Mouse (Mus musculus) T-helper 1 cell (primary cell): ENCODE data around the gene Rabl2.

ENCODE experiments used
- in situ Hi-C: fragments of 300-600 bp; cut with MboI, MseI; formaldehyde crosslinking; loops from one replicate; pipeline ENCODE4 v1.15.1; 2025; ENCODE audit warnings: high pct_unique_total_duplicates

The Rabl2 gene

GRCm38 (mm10) chr15:89591723-89592455, at the start of gene Rabl2:
TSS of gene Rabl2 (minus strand) at chr15:89591923.
- in situ Hi-C loops = no loop called here

DNA sequence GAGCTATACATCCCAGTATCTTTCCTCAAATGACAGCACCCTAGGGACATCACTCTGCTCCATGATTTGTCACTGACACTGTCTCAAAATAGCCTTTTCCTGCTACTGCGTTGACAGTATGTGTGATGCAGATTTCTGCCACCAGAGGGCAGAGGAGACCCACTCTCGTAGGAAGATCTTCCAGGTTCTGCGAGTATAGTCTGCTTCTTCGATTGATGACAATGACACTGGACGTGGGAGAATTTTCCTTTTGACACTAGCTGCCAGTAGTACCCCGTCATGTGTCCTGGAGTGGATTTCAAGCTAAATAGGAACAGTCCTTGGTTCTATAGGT, 31.9 kb upstream of the Rabl2 start:
- in situ Hi-C loops = no loop called here

- in situ Hi-C loops = no loop called here
These were observed 31.4 kb upstream of the Rabl2 start for GRCm38 (mm10) chr15:89622959-89623625.

DNA sequence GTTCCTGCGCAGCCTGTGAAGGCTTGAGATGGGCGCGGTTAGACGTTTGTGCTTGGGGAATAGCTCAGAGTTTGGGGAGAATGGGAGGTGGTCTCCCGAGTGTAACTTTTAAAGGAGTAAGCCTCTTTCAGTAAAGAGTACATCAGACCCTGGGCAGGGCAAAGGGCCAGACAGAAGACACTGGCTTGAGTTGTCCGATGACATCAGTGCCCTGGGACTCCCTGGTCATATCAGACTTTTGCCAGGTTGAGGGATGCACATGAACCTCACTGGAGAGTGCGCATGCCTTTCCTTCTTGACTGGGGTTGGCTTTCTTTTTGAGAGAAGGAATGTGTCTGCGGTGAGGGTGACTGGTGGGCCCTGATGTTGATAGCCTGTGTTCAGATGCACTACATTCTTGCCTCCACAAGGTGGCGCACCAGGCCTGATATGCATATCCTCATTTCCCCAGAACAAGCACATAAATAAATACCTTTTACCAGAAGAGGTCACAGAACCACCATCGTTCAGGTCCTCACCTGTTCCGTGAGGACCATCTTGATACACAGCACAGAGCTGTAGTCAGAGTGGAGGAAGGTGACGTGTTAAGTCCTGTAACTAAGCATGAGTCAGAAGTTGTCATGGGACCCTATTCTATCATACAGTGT, 30.7 kb upstream of the Rabl2 start:
- in situ Hi-C loops = no loop called here

GRCm38 (mm10) chr15:89607888-89608287, 16.2 kb upstream of the Rabl2 start:
- in situ Hi-C loops = no loop called here

DNA sequence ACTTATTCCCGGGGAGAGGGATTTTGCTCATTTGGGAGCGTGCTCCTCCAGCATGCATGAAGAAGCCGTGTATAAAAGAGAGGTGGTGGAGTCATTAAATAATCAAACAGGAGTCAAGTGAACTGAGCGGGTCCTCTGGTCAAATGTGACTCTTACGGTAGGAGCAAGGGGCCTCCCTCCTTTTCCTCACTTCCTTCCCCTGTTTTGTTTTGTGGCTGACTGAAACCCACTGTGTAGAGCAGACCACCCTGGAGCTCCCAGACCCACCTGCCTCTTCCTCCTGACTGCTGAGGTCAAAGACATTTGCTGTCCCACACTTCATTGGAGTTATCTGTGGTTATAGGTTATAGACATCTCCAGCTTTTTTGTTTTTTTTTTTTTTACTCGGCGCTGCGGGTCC, 15.8 kb upstream of the Rabl2 start:
- in situ Hi-C loops = no loop called here

DNA sequence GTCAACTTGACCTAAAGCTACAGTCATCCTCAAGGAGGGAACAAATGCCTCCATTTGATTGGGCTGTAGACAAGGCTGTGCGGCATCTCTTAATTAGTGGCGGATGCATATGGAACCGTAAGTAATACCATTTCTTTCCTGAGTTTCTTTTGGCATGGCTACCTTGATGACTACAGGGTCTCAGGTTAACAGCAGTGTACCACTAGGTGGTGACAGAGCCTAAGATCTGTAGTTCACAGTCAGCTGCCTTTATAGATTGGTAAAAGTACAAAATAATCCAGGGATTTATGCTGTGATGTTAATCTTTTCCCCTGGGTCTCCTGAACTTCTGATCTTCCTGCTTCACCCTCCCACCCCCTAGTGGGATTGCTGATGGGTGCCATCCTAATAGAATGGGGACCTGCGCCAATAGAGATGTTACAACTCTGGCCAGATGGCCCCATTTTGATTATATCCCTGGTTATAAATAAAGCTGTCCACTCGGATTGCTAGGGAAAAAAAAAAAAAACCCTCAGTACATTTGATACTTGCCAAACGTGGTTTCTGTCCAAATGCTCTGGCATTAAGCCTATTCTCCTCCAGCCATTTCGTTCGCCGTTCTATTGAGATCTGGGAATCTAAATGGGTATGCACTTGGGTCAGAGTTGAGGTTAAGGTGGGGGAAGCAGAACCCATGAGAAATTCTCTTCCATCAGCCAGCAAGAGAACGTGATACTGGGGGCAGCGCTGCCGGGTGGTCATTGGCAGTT, 14.3 kb upstream of the Rabl2 start:
- in situ Hi-C loops = no loop called here

- in situ Hi-C loops = no loop called here
These were observed 825 bp upstream of the Rabl2 start for GRCm38 (mm10) chr15:89592548-89592947.

DNA sequence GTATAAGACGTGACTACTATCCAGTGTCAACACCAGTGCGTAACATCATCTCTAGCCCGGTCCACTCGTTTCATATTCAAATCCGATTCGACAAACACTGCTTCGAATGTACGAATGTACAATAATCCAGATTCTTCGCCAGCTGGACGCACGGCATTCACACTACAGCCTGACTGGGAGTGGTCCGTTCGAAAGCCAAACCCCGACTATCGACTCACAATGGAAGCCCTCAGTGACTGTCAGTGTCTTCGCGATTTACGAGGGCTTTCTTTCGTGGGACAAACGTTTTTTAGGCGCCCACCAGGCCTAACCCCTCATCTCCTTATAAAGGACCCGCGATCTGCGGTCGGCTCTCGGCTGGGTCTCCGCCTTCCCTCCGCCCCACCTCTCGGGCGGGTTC, 406 bp downstream of the Rabl2 start:
- in situ Hi-C loops = no loop called here

DNA sequence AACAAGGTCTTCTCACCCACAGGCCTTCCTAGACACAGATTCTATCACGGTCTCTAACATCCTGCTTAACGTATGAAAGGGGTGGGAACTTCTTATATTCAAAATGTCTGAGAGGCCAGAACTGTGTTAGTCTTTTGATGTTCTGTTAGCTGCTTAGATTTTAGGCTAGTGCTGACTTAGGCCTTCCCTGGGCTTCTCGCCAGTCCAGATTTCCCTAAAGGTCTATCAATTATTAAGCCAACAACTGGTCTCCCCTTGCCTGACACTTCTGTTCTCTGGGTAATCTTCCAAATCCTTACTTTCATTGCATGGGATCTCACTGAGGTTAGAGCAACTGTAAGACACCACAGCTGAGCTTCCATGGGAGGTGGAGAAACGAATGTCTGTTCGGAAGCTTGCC, 2.6 kb downstream of the Rabl2 start:
- in situ Hi-C loops = no loop called here

DNA sequence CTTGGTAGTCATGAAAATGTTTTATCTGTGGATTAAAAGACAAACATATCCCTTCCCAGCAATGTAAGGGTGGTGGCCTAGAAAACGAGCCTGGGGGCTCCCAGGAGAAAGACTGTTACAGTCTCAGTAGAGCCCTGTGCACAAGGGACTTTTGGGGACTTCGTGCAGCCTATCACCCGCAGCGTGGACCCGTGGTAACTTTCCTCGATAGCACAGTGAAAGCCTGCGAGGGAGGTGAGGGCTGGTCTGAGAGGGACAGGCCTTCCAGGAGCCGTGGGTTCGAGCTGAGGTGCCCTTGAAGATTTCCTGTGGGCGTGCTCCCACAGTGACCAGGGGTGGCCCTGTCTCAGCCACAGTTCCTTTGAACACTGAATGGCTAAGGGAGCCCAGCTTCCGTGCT, 6.1 kb downstream of the Rabl2 start:
- in situ Hi-C loops = no loop called here

- in situ Hi-C loops = no loop called here
These were observed 6.6 kb downstream of the Rabl2 start for GRCm38 (mm10) chr15:89585101-89585500.

- in situ Hi-C loops = no loop called here
These were observed 9.2 kb downstream of the Rabl2 start for GRCm38 (mm10) chr15:89582494-89582893.

- in situ Hi-C loops = no loop called here
These were observed 19.6 kb downstream of the Rabl2 start for GRCm38 (mm10) chr15:89572147-89572546.

DNA sequence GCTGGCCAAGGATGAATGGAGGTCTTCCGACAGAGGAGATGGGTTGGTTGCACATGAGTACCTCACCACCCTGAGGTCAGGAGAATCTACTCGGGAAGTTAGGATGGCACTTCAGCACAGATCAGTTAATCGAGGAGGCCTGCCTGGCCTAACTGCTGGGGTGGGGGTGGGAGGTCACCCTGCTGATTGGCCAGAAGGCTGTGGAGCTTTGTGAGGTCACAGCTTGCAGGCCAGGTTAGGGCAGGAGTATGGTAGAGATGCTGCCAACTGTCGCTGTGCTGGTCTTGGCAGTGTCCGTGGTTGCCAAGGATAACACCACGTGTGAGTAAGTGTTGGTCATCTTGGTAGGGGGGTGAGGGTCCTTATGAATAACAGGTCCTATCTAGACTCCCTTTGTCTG, 23.6 kb downstream of the Rabl2 start, which contains the start of gene Acr:
TSS of gene Acr (plus strand) at position 213 of the 400 bp plus-strand sequence.
- in situ Hi-C loops = no loop called here

DNA sequence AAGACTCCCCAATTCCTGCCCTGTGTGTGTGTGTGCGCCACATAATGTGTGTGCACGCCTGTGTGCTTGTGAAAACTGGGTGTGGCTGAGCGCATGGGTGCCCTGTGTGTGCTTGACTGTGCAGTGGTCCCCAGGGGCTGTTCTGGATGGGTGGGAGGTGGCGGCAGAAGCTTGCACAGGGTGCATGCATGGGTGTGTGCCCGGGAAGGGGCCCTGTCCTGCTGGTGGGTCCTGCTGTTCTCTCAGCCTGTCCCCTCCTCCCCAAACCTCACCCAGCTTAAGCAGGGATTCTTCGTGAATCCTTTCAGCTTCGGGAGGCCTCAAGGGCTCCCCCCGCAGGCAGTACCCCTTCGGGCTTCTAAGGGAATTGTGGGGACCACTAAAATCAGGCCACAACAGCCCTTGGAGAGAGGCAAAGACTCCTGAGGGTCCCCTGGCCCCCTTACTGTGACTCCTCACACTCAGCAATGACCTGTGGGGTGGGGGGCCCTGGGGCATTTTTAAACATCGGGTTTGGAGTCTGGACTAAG, 32.5 kb downstream of the Rabl2 start:
- in situ Hi-C loops = loop anchor here (10.0 kb wide), 1 partner anchor 1634 kb away; no protein-coding TSS in a partner anchor

DNA sequence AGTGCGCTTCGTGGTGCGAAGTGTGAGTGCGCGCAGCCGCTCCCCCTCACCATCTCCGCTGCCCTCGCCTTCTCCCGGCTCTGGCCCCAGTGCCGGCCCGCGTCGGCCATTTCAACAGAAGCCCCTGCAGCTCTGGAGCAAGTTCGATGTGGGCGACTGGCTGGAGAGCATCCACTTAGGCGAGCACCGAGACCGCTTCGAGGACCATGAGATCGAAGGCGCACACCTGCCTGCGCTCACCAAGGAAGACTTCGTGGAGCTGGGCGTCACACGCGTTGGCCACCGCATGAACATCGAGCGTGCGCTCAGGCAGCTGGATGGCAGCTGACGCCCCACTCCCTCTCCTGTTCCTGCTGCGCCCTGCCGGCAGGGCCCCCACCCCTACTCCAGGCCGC, 33.7 kb downstream of the Rabl2 start:
- in situ Hi-C loops = loop anchor here (10.0 kb wide), 1 partner anchor 1633 kb away; no protein-coding TSS in a partner anchor

GRCm38 (mm10) chr15:89557179-89557995, 34.3 kb downstream of the Rabl2 start:
- in situ Hi-C loops = loop anchor here (10.0 kb wide), 1 partner anchor 1633 kb away; no protein-coding TSS in a partner anchor

DNA sequence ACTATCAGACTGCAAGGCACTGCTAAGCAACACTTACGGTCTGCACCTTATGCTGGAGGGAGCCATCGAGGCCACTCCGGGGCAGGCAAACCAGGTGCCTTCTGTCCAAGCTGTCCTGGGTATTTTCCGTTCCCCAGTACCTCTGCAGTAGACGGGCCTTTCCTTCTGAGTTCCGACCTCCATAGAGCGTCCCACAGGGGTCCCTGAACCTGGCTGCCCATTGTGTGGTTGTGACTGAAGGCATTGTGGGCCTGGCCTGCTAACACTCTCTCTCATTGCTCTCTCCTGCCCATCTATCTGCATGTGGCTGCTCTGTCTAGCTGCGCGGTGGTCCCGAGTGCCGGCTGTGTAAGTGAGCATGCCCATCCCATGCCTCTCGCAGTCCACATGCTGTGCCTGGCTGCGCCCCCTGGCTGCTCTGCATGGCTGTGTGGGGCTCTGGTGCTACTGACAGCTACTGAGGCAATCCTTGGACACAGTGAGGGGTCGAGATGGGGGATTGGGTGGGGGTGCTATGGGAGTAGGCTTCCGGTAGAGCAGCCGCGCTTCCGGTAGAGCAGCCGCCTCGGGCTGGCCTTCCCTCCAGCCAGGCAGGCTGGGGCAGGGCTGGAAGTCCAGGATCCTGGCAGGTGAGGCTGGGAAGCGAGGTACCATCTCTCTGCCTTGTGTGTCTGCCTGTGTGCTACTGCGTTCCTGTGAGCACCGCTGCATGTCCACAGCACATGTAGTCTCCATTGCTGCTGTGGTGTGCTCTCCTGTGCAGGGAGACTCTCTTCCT, 35.1 kb downstream of the Rabl2 start:
- in situ Hi-C loops = loop anchor here (10.0 kb wide), 1 partner anchor 1632 kb away; no protein-coding TSS in a partner anchor

DNA sequence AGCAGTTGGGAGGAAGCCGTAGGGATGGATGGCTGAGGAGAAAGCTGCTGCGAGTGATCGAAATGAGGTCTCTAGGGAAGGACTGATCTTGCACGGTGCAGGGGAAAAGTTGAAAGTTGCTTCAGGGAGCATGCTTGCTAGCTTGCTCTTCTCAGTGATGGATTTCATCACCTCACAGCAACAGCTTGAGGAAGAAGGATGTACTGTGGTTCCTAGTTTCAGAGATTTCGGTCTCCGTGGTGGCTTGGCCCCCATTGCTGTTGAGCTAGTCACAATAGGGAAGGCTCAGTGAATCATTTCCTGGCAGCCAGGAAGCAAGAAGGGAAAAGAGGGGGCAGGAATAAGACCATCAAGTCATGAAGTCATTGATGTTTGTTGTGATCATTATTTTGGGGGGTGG, 36.1 kb downstream of the Rabl2 start:
- in situ Hi-C loops = loop anchor here (10.0 kb wide), 1 partner anchor 1631 kb away; no protein-coding TSS in a partner anchor
